Mouse (Mus musculus): Measurements from ENCODE around the gene Setd3. TPM values are rescaled to one million over a fixed set of nuclear protein-coding genes. Genes with fewer than 3 reads are reported as not detected.
A peak's percentile ranks its signal among the peaks of the same experiment; 100 is the strongest.

The Setd3 gene
- polyA plus RNA-seq, 1 experiment from 2014 or later = 77.7 TPM

DNA sequence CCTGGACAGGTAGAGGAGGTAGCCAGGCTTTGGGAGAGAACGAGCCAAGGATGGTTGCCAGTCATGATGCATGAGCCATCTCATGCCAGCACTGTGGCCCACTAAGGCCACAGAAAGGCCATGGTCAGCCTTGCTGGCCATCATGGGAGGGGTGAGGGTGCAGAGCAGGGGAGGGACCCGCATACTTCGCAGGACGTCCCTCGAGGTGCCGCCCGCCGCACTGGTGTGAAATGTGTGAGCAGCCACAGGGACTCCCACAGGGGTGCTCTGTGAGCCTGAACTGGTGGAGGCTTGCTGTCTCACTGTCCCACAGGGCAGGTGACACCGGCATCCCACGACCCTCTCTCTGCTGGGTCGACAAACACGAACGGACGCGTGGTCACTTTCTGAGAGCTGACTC lies 31.5 kb upstream of the Setd3 start:
- no peak for ATAC-seq (ENCODE audit: low FRiP score, low TSS enrichment)
- Histone ChIP-seq H3K9ac (ENCODE audit: low read depth, low read length) (no peak overlapping the region), H3K9me3 (ENCODE audit: control insufficient read depth, low read length) (no peaks in the 10 kb centered on the region), H3K36me3 (ENCODE audit: control insufficient read depth, insufficient read depth, low read length) (peaks cover 8% of the 10 kb centered on the region; the same call in 1 of the 2 replicates), H3K27ac (ENCODE audit: low read depth, low read length) (no peak overlapping the region), H3K4me3 (ENCODE audit: low read length) (no peak overlapping the region), H3K4me1 (ENCODE audit: control insufficient read depth, insufficient read depth, low read length) (peaks cover 23% of the 10 kb centered on the region), H3K27me3 (ENCODE audit: control insufficient read depth, insufficient read depth, low read length) (no peaks in the 10 kb centered on the region), H3K4me2 (replicated peaks; ENCODE audit: low read depth, low read length) (no peak overlapping the region)
- 92% methylated on average over 15 of the region's 15 CpGs for WGBS

DNA sequence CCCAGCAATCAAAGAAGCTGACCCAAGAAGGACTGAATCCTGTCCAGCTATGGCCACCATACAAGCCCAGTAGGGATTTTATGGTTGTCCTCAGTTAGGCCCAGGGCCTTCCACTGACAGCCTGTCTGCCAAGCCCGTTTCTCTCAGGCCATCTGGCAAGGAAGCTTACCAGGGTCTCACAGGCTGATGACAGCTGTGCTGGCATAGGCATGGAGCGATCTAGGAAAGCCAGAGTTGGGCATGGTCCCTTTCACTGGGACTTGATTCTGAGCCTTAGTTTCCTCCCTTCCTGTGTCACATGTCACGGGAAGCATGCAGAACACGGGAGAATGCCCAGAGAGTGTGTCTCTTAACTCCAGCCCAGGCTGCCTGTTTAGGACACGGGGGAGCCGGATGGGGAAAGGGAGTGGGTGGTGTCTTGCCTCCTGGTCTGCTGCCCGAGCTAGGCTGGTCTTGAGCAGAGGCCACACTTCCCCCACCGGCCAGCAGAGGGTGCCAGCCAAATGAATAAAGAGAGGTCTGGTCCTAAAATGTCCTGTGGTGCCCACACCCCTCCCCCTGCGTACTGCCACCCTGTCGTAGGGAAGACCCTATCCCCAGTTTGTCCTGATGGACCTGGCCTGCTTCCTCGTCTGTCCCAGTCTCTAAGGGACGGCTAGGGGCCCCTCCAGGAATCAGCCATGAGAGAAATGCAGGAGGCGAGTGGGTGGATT lies 29.8 kb upstream of the Setd3 start:
- peaks cover 17% of the 10 kb centered on the region; the same call in 1 of the 2 replicates for H3K36me3 ChIP-seq (ENCODE audit: control insufficient read depth, insufficient read depth, low read length)
- no peak overlapping the region for H3K4me3 ChIP-seq (ENCODE audit: low read length)
- no peak overlapping the region for H3K27ac ChIP-seq (ENCODE audit: low read depth, low read length)
- no peak overlapping the region for H3K9ac ChIP-seq (ENCODE audit: low read depth, low read length)
- H3K4me2 ChIP-seq (replicated peaks; ENCODE audit: low read depth, low read length) = no peak overlapping the region
- peak; percentile 8; the same call in 1 of the 2 replicates for ATAC-seq (ENCODE audit: low FRiP score, low TSS enrichment)
- H3K27me3 ChIP-seq (ENCODE audit: control insufficient read depth, insufficient read depth, low read length) = no peaks in the 10 kb centered on the region
- peaks cover 19% of the 10 kb centered on the region for H3K4me1 ChIP-seq (ENCODE audit: control insufficient read depth, insufficient read depth, low read length)
- 21% methylated on average over 12 of the region's 13 CpGs for WGBS
- H3K9me3 ChIP-seq (ENCODE audit: control insufficient read depth, low read length) = no peaks in the 10 kb centered on the region

DNA sequence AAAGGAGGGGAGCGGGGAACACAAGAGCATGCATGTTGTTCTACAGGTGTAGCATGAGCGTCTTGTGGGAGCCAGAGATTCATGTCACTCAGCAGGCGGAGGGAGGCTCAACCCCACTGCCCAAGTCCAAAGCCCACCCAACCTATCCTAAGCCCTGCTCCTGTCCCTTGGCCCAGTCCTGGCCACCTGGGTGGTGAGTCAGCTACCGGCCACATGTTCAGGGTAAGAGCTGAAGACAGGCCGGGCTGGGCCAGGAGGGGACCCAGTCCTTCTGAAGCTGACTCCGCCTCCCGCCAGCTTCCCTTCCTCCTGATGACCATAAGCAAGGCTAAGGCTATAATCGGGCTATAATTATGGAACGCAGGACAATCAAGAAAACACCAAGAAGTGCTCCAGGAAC lies 29.1 kb upstream of the Setd3 start:
- Histone ChIP-seq H3K27me3 (ENCODE audit: control insufficient read depth, insufficient read depth, low read length) (no peaks in the 10 kb centered on the region), H3K4me2 (replicated peaks; ENCODE audit: low read depth, low read length) (no peak overlapping the region), H3K9ac (ENCODE audit: low read depth, low read length) (no peak overlapping the region), H3K4me3 (ENCODE audit: low read length) (no peak overlapping the region), H3K36me3 (ENCODE audit: control insufficient read depth, insufficient read depth, low read length) (peaks cover 22% of the 10 kb centered on the region), H3K9me3 (ENCODE audit: control insufficient read depth, low read length) (no peaks in the 10 kb centered on the region), H3K27ac (ENCODE audit: low read depth, low read length) (no peak overlapping the region), H3K4me1 (ENCODE audit: control insufficient read depth, insufficient read depth, low read length) (peaks cover 13% of the 10 kb centered on the region)
- WGBS = 90% methylated on average over 9 of the region's 9 CpGs
- no peak for ATAC-seq (ENCODE audit: low FRiP score, low TSS enrichment)

DNA sequence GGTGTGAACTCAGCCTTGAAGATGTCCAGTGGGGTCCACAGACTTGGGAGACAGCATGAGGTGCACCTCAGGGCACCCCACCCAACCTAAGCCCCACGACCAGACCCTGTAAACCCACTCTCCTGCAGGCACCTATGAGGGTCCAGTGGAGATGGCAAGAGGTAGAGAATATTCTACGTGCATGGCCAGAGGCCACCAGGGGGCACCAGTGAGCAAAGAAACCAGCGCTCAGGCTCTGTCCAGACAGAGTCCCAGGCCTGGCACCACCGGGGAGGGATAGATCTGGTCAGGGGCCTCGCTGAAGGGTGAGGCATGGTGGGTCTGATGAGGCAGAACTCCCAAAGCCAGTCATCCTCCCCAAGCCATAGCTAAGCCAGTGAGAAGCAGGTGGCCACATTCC lies 27.5 kb upstream of the Setd3 start:
- Histone ChIP-seq H3K27ac (ENCODE audit: low read depth, low read length) (no peak overlapping the region), H3K4me2 (replicated peaks; ENCODE audit: low read depth, low read length) (no peak overlapping the region), H3K27me3 (ENCODE audit: control insufficient read depth, insufficient read depth, low read length) (no peaks in the 10 kb centered on the region), H3K4me3 (ENCODE audit: low read length) (no peak overlapping the region), H3K36me3 (ENCODE audit: control insufficient read depth, insufficient read depth, low read length) (peaks cover 36% of the 10 kb centered on the region), H3K9me3 (ENCODE audit: control insufficient read depth, low read length) (no peaks in the 10 kb centered on the region), H3K9ac (ENCODE audit: low read depth, low read length) (no peak overlapping the region), H3K4me1 (ENCODE audit: control insufficient read depth, insufficient read depth, low read length) (no peaks in the 10 kb centered on the region)
- peak; percentile 58; the same call in 1 of the 2 replicates for ATAC-seq (ENCODE audit: low FRiP score, low TSS enrichment)
- 10% methylated on average over 5 of the region's 5 CpGs for WGBS

DNA sequence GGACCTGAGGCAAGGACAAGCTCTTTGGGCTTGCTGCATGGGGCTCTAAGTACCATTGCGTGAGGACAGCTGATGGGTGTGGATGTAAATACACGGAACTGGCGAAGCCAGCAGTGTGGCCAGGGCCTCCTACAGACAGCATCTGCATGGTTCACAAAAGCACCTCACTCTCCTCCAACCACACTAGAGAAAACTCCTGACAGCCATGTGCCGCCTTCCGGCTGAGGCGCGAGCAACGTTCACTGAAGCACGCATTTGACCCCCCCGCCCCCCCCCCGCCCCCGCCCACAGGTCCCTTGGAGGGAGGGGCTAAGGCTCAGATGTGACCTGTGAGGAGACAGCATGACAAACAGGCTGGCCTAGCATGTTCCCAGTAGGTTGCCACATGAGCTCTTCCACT lies 25.9 kb upstream of the Setd3 start:
- WGBS = 63% methylated on average over 12 of the region's 12 CpGs
- no peak overlapping the region for H3K9ac ChIP-seq (ENCODE audit: low read depth, low read length)

DNA sequence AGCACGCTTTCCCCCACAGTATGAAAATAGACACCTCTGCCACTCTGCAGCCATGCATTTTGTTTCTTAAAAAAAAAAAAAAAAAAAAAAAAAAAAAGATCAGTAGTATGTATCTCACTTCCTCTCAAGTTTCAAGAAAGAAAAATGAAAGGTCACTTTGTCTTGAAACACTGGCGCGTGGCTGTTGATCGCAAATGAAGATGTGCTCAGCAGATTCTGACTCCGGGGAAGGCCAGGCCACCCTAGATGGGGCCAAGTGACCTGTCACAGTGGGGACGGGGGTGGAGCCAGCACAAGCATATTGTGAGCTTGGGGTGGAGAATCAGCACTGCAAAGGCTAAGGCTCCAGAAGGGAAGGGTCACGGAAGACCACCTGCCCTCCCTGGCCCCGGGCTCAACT lies 24.8 kb upstream of the Setd3 start:
- Histone ChIP-seq H3K9me3 (ENCODE audit: control insufficient read depth, low read length) (no peaks in the 10 kb centered on the region), H3K27me3 (ENCODE audit: control insufficient read depth, insufficient read depth, low read length) (no peaks in the 10 kb centered on the region), H3K36me3 (ENCODE audit: control insufficient read depth, insufficient read depth, low read length) (peaks cover 64% of the 10 kb centered on the region), H3K4me3 (ENCODE audit: low read length) (no peak overlapping the region), H3K9ac (ENCODE audit: low read depth, low read length) (no peak overlapping the region), H3K4me2 (replicated peaks; ENCODE audit: low read depth, low read length) (no peak overlapping the region), H3K27ac (ENCODE audit: low read depth, low read length) (no peak overlapping the region), H3K4me1 (ENCODE audit: control insufficient read depth, insufficient read depth, low read length) (no peaks in the 10 kb centered on the region)
- no peak for ATAC-seq (ENCODE audit: low FRiP score, low TSS enrichment)
- WGBS = 76% methylated on average over 8 of the region's 8 CpGs

More for the DNA sequence above, 25.9 kb upstream of the Setd3 start:
- H3K4me3 ChIP-seq (ENCODE audit: low read length) = no peak overlapping the region
- H3K4me2 ChIP-seq (replicated peaks; ENCODE audit: low read depth, low read length) = no peak overlapping the region
- H3K9me3 ChIP-seq (ENCODE audit: control insufficient read depth, low read length) = no peaks in the 10 kb centered on the region
- no peak for ATAC-seq (ENCODE audit: low FRiP score, low TSS enrichment)
- no peak overlapping the region for H3K27ac ChIP-seq (ENCODE audit: low read depth, low read length)
- H3K27me3 ChIP-seq (ENCODE audit: control insufficient read depth, insufficient read depth, low read length) = no peaks in the 10 kb centered on the region
- H3K36me3 ChIP-seq (ENCODE audit: control insufficient read depth, insufficient read depth, low read length) = peaks cover 53% of the 10 kb centered on the region
- no peaks in the 10 kb centered on the region for H3K4me1 ChIP-seq (ENCODE audit: control insufficient read depth, insufficient read depth, low read length)

DNA sequence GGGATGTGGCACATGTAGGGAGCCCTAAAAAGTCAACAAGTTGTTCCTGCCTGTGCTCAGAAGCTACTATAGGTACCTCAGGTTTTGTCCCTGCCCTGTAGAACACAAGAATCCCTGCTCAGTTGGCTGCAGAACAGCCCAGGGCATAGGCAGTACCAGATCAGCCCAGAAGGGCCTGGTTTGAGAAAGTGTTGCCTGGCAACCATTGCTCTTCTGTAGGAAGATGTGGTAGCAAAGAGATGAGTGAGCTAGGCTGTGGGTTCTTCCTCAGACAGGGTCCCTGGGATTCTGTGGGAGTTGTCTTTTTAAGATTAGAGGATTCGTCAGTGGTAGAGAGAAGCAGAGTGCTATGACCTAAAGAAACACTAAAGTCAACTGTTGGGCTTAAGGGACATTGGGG lies 21.0 kb upstream of the Setd3 start:
- H3K4me2 ChIP-seq (replicated peaks; ENCODE audit: low read depth, low read length) = no peak overlapping the region
- H3K27me3 ChIP-seq (ENCODE audit: control insufficient read depth, insufficient read depth, low read length) = no peaks in the 10 kb centered on the region
- H3K27ac ChIP-seq (ENCODE audit: low read depth, low read length) = no peak overlapping the region
- peaks cover 92% of the 10 kb centered on the region for H3K36me3 ChIP-seq (ENCODE audit: control insufficient read depth, insufficient read depth, low read length)
- WGBS = 86% methylated on average over 1 of the region's 1 CpGs
- H3K9ac ChIP-seq (ENCODE audit: low read depth, low read length) = no peak overlapping the region
- H3K4me3 ChIP-seq (ENCODE audit: low read length) = no peak overlapping the region
- H3K9me3 ChIP-seq (ENCODE audit: control insufficient read depth, low read length) = no peaks in the 10 kb centered on the region
- H3K4me1 ChIP-seq (ENCODE audit: control insufficient read depth, insufficient read depth, low read length) = no peaks in the 10 kb centered on the region
- no peak for ATAC-seq (ENCODE audit: low FRiP score, low TSS enrichment)

DNA sequence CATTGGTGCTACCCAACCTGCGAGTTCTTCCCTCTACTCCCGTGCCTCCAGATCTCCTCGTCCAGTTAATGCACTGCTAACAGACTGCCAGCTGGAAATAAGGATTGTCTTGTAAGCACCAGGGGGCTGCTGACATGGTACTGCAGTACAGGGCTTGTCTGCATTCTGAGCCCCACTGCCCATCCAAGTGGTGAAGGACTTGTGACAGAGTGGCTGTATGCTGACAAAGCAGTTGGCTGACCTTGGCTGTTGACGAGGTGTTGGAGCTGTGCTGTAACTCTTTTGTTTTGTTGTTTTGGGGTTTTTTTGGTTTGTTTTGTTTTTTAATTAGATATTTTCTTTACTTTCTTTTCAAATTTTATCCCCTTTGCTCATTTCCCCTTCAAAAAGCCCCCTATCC lies 19.3 kb upstream of the Setd3 start:
- WGBS = 87% methylated on average over 4 of the region's 4 CpGs
- peaks cover 98% of the 10 kb centered on the region for H3K36me3 ChIP-seq (ENCODE audit: control insufficient read depth, insufficient read depth, low read length)
- no peak for ATAC-seq (ENCODE audit: low FRiP score, low TSS enrichment)

DNA sequence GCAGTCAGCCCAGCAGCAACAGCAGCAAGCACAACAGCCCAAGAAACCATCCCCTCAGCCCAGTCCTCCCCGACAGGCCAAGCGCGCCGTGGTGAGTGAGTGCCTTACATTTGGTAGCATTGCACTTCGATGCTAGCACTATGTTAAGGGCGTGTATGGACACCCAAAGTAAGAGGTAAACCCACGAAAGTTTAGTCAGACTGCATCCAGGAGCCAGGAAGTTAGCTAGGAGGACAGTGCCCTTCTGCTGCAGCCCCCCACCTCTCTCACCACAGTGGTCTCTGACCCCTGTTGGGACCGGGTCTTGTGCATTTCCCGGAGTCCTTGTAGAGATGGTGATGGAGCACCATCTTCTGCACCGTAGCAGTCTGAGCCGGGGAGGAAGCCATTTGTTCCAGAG lies 16.6 kb upstream of the Setd3 start:
- Histone ChIP-seq H3K27me3 (ENCODE audit: control insufficient read depth, insufficient read depth, low read length) (no peaks in the 10 kb centered on the region), H3K9me3 (ENCODE audit: control insufficient read depth, low read length) (no peaks in the 10 kb centered on the region), H3K27ac (ENCODE audit: low read depth, low read length) (no peak overlapping the region), H3K4me3 (ENCODE audit: low read length) (no peak overlapping the region), H3K36me3 (ENCODE audit: control insufficient read depth, insufficient read depth, low read length) (peaks cover 98% of the 10 kb centered on the region), H3K9ac (ENCODE audit: low read depth, low read length) (no peak overlapping the region), H3K4me2 (replicated peaks; ENCODE audit: low read depth, low read length) (no peak overlapping the region), H3K4me1 (ENCODE audit: control insufficient read depth, insufficient read depth, low read length) (no peaks in the 10 kb centered on the region)
- WGBS = 94% methylated on average over 11 of the region's 11 CpGs
- no peak for ATAC-seq (ENCODE audit: low FRiP score, low TSS enrichment)

More for the DNA sequence above, 19.3 kb upstream of the Setd3 start:
- Histone ChIP-seq H3K9me3 (ENCODE audit: control insufficient read depth, low read length) (no peaks in the 10 kb centered on the region), H3K9ac (ENCODE audit: low read depth, low read length) (no peak overlapping the region), H3K4me3 (ENCODE audit: low read length) (no peak overlapping the region), H3K4me1 (ENCODE audit: control insufficient read depth, insufficient read depth, low read length) (no peaks in the 10 kb centered on the region), H3K4me2 (replicated peaks; ENCODE audit: low read depth, low read length) (no peak overlapping the region), H3K27ac (ENCODE audit: low read depth, low read length) (no peak overlapping the region), H3K27me3 (ENCODE audit: control insufficient read depth, insufficient read depth, low read length) (no peaks in the 10 kb centered on the region)

Data from kidney, embryonic 14.5 days (tissue).